Mouse (Mus musculus) kidney, embryonic 14.5 days (tissue): ENCODE data around the gene Uhrf2. TPM values are rescaled to one million over a fixed set of nuclear protein-coding genes. Genes with fewer than 3 reads are reported as not detected.
"Not testable (repeated sequence)": the region's sequence is repeated elsewhere in the genome, so short reads cannot be mapped to it uniquely, and the experiment has no call there.

ENCODE experiments used
- ATAC-seq: fragments of 200-750 bp; cut with Nextera tagmentation; 2 replicates; pipeline ENCODE4 v1.8.0; 2017; ENCODE audit warnings: moderate number of reproducible peaks, mild to moderate bottlenecking, moderate TSS enrichment, moderate library complexity; ENCODE audit not compliant: low FRiP score, low TSS enrichment
- H3K27ac ChIP-seq: fragments of 300-500 bp; sonication (generic); 2 replicates; pipeline ENCODE4 v1.5.1; 2014; ENCODE audit warnings: low read depth, mild to moderate bottlenecking, low read length, moderate library complexity, mixed read lengths
- H3K27me3 ChIP-seq: fragments of 300-500 bp; sonication (generic); 2 replicates; pipeline ENCODE4 v1.6.1; 2014; ENCODE audit warnings: mild to moderate bottlenecking, low read length; ENCODE audit not compliant: control insufficient read depth, insufficient read depth
- H3K36me3 ChIP-seq: fragments of 300-500 bp; sonication (generic); 2 replicates; pipeline ENCODE4 v1.6.1; 2014; ENCODE audit warnings: low read length, mixed read lengths; ENCODE audit not compliant: control insufficient read depth, insufficient read depth
- H3K4me1 ChIP-seq: fragments of 300-500 bp; sonication (generic); 2 replicates; pipeline ENCODE4 v1.6.1; 2014; ENCODE audit warnings: low read length, mixed read lengths; ENCODE audit not compliant: control insufficient read depth, insufficient read depth
- H3K4me2 ChIP-seq: fragments of 300-500 bp; sonication (generic); replicated peaks from 2 replicates; pipeline ENCODE4 v1.6.1; 2014; ENCODE audit warnings: low read depth, mild to moderate bottlenecking, low read length
- H3K4me3 ChIP-seq: fragments of 300-500 bp; sonication (generic); 2 replicates; pipeline ENCODE4 v1.5.1; 2014; ENCODE audit warnings: mild to moderate bottlenecking, low read length
- H3K9ac ChIP-seq: fragments of 300-500 bp; sonication (generic); 2 replicates; pipeline ENCODE4 v1.6.1; 2014; ENCODE audit warnings: low read depth, mild to moderate bottlenecking, low read length, moderate library complexity
- H3K9me3 ChIP-seq: fragments of 300-500 bp; sonication (generic); 2 replicates; pipeline ENCODE4 v1.6.1; 2016; ENCODE audit warnings: low read length; ENCODE audit not compliant: control insufficient read depth
- WGBS: fragments of 180-500 bp; shearing (Covaris S2); extraction: QIAGEN DNeasy Blood & Tissue Kit; methylation state at CpG from one replicate; pipeline ENCODE4 v1.1.7; 2014; 5-methylcytosine and 5-hydroxymethylcytosine counted together
- polyA plus RNA-seq: library from polyadenylated mRNA; unstranded; fragments of >200 nt; fragmentation: Nextera tagmentation; extraction: Ambion mirVana; gene quantifications from 2 replicates; pipeline ENCODE4 v1.2.1, GENCODE M21; 2014

The Uhrf2 gene
- polyA plus RNA-seq, 1 experiment from 2014 or later: 101 TPM

DNA sequence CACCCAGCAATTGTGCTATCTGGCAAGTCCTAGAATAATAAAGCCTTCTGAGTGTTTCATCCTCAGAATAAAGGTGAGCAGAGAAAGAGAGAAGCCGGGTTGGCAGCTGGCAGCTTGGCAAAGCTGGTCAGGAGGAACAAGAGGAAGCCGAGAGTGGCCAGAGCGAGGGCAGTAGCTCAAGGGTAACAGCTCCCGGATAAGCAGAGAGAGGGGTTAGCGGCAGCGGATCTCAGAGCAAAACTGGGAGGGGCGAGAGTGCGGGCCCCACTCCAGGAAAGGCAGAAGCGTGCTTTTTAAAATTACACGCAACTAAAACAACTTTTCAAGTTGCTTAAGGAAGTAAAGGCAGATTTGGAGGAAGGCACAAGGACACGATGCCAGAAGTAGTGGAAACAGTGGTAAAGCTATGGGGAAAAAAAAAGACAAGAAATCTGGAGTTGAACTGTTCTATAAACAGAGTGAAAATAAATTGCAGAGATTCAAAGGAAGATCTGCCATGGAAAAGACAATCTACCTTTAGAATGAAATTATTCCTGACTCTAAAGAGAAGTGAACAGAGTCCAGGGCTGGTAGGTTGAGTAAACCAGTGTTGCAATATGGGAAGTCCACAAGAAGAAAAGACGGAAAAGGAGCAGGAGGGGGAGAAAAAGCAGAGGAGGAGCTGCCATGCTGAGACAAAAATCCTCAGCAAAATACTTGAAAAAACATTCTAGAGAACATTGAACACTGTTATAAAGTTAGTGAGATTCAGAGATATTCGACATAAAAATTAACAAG is 19.6 kb upstream of the Uhrf2 start:
- no peak overlapping the region for H3K4me3 ChIP-seq
- 62% methylated on average over 13 of the region's 13 CpGs for WGBS
- H3K27me3 ChIP-seq: no peaks in the 10 kb centered on the region
- no peaks in the 10 kb centered on the region for H3K4me1 ChIP-seq
- H3K9me3 ChIP-seq: no peaks in the 10 kb centered on the region
- no peak overlapping the region for H3K9ac ChIP-seq
- H3K36me3 ChIP-seq: no peaks in the 10 kb centered on the region
- no peak overlapping the region for H3K4me2 ChIP-seq
- no peak for ATAC-seq
- no peak overlapping the region for H3K27ac ChIP-seq

DNA sequence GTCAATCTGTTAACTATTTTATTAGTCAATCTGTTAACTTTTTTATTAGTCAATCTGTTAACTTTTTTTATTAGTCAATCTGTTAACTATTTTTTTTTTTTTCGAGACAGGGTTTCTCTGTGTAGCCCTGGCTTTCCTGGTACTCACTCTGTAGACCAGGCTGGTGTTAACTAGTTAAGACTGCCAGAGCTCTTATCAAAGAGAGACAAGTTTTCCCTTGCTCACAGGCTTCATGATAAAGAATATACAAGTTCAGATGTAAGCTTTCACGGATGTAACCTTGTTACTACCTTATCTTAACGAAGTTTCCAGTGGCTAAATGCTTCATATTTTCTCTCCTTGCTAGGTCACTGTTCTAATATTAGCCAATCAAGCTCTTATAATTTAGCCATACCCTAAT is 16.0 kb upstream of the Uhrf2 start:
- no peak for ATAC-seq
- Histone ChIP-seq H3K4me3 (no peak overlapping the region), H3K36me3 (no peaks in the 10 kb centered on the region), H3K27me3 (no peaks in the 10 kb centered on the region), H3K9me3 (no peaks in the 10 kb centered on the region), H3K4me1 (no peaks in the 10 kb centered on the region), H3K9ac (no peak overlapping the region), H3K27ac (no peak overlapping the region), H3K4me2 (no peak overlapping the region)
- 83% methylated on average over 3 of the region's 3 CpGs for WGBS

- H3K4me1 ChIP-seq: no peaks in the 10 kb centered on the region
- H3K27ac ChIP-seq: no peak overlapping the region
- H3K4me3 ChIP-seq: no peak overlapping the region
- H3K9ac ChIP-seq: no peak overlapping the region
- ATAC-seq: no peak
- no peaks in the 10 kb centered on the region for H3K9me3 ChIP-seq
- WGBS: 63% methylated on average over 6 of the region's 6 CpGs
- no peaks in the 10 kb centered on the region for H3K27me3 ChIP-seq
- no peaks in the 10 kb centered on the region for H3K36me3 ChIP-seq
- no peak overlapping the region for H3K4me2 ChIP-seq
Observed at GRCm38 (mm10) chr19:30016156-30016555, 14.2 kb upstream of the Uhrf2 start.

DNA sequence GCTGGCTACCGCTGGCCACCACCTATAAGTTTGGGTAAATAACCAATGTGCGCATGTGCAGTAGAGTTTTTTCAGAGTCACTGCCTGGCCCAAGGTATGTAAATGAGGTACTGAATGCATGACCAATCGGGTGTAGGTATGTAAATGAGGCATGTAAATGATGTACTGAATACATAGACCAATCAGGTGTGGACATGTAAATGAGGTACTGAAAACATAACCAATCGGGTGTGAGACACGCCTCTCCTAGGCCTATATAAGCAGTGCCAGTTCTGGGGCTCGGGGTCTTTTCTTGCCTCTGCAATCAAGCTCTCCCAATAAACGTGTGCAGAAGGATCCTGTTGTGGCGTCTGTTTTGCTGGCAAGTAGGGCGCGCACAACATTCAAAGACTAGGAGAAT is 6.9 kb upstream of the Uhrf2 start:
- H3K9ac ChIP-seq, H3K36me3 ChIP-seq, H3K4me1 ChIP-seq, H3K4me3 ChIP-seq, H3K27me3 ChIP-seq, H3K27ac ChIP-seq, H3K9me3 ChIP-seq, H3K4me2 ChIP-seq, ATAC-seq: not testable (repeated sequence)
- WGBS: 96% methylated on average over 10 of the region's 10 CpGs

- Histone ChIP-seq H3K4me3 (no peak overlapping the region; the same call in 1 of the 2 replicates), H3K9ac (no peak overlapping the region), H3K9me3 (no peaks in the 10 kb centered on the region), H3K4me2 (peak overlapping the region; percentile 75; the same call in 1 of the 2 replicates), H3K27me3 (no peaks in the 10 kb centered on the region), H3K4me1 (peaks cover 19% of the 10 kb centered on the region), H3K27ac (no peak overlapping the region; the same call in 1 of the 2 replicates), H3K36me3 (no peaks in the 10 kb centered on the region)
- ATAC-seq: no peak
- WGBS: 36% methylated on average over 11 of the region's 11 CpGs
Observed at GRCm38 (mm10) chr19:30029002-30029710, 1.2 kb upstream of the Uhrf2 start.

DNA sequence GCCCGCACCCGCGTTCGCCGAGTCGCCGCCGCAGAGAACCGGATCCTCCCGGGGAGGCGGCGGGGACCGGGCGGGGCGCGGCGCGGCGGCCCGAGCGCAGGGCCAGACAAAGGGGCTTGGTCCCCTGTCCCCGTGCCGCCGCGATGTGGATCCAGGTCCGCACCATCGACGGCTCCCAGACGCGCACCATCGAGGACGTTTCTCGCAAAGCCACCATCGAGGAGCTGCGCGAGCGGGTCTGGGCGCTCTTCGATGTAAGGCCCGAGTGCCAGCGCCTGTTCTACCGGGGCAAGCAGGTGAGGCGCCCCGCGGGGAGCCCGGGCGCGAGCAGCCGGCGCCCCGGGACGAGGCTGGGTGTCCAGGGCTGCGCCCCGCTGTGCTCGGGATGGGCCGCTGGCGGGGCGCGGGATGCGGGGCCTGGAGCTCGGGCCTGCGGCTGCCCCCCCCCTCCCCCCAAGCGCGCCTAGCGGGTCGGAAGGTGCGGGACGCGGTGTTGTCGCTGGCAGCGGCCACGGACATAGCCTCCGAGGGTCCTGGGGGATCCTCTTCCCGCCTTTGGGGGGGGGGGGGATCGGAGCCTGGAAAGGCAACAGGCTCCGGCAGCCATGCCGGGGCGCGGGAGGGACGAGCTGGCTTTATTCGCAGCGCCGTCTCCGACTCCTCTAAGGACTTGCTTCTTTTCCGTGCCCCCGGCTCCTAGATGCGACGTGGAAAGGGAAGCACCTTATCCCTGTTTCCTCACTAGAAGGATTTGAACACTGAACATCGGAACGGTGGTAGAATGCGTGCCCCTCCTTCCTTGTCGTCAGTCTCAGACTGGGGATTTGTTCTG is 539 bp downstream of the Uhrf2 start:
- ATAC-seq: peak; percentile 45
- no peaks in the 10 kb centered on the region for H3K9me3 ChIP-seq
- H3K36me3 ChIP-seq: no peaks in the 10 kb centered on the region
- H3K27me3 ChIP-seq: no peaks in the 10 kb centered on the region
- H3K27ac ChIP-seq: peak overlapping the region; percentile 95
- peak overlapping the region; percentile 75 for H3K4me2 ChIP-seq
- H3K4me3 ChIP-seq: peak overlapping the region; percentile 80
- H3K9ac ChIP-seq: peak overlapping the region; percentile 99
- under 1% methylated on average over 72 of the region's 92 CpGs for WGBS
- peaks cover 21% of the 10 kb centered on the region for H3K4me1 ChIP-seq

DNA sequence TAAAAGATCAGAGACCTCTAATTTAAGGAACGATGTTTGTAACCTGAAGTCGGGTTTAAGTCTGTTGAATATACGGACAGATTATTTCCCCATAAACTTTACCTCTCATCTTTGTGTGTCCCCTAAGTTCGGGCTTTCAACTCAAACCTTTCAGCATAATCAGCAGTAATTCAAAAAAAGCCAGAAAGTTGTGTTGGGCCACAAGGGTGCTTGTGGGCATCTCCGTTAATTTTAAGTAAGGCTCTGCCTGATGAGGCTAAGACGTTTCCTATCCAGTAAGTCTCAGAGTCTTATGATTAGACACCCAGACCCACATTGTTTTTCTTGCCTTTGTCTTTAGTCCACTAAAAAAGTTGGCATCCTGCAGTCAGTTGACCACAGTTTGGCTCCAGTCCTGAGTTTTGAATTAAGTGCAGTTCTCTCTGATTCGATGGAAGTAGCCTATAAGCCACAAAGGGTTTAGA is 1.2 kb downstream of the Uhrf2 start:
- peak overlapping the region; percentile 80 for H3K4me3 ChIP-seq
- H3K9ac ChIP-seq: peak overlapping the region; percentile 99
- ATAC-seq: no peak
- under 1% methylated on average over 7 of the region's 7 CpGs for WGBS
- no peaks in the 10 kb centered on the region for H3K27me3 ChIP-seq
- H3K4me1 ChIP-seq: peaks cover 21% of the 10 kb centered on the region
- H3K9me3 ChIP-seq: no peaks in the 10 kb centered on the region
- H3K36me3 ChIP-seq: no peaks in the 10 kb centered on the region
- no peak overlapping the region; the same call in 1 of the 2 replicates for H3K27ac ChIP-seq
- peak overlapping the region; percentile 75 for H3K4me2 ChIP-seq

GRCm38 (mm10) chr19:30032206-30032605 is 1.9 kb downstream of the Uhrf2 start:
- Histone ChIP-seq H3K4me2 (peak overlapping the region; percentile 75), H3K4me1 (peaks cover 21% of the 10 kb centered on the region), H3K36me3 (no peaks in the 10 kb centered on the region), H3K9ac (peak overlapping the region; percentile 99; the same call in 1 of the 2 replicates), H3K27me3 (no peaks in the 10 kb centered on the region), H3K9me3 (no peaks in the 10 kb centered on the region), H3K27ac (no peak overlapping the region), H3K4me3 (peak overlapping the region; percentile 80)
- 62% methylated on average over 3 of the region's 3 CpGs for WGBS
- ATAC-seq: no peak
